Mouse (Mus musculus): ENCODE measurements around the gene Cct8l1.

The Cct8l1 gene

DNA sequence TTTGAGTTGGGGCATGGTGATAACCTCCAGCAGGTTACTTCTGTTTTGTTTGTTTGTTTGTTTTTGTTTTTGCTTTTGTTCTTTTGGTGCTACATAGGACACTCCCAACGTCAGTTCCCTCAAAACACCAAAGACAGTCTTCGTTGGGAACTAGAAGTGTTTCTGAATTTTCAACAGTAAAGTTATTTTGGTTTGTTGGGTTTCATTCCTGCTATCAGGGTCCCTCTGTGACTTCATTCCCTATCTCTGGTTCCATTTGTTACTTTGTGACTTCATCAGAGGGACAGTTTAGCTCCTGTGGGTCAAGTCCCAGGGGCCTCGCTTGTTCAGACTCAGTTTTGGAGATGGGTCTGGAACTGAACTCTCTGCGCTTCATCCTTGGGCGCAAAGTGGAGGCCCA is at the start of gene Cct8l1:
TSS of gene Cct8l1 (plus strand) at position 301 of the 400 bp plus-strand sequence.
- no peak for DNase-seq (ENCODE audit: low spot score in 2 of 2)

DNA sequence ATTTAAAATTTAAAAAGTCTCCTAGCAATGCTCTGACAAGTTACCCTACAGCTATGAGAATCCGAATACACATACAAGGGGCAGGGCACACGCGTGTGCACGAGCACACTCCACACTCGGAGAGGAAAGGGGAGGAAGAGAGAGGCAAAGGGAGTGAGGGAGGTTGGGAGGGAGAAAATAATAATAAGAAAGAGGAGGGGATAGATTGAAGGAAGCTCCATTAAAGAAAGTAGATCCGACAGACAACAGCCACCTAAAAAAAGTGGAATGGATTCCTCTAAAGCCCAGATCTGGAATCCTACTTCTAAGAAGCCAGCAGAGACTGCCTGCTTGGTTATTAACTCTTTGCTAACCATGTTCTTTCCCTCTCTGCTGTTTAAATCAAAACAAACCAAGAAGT is 43.8 kb upstream of the Cct8l1 start:
- DNase-seq (ENCODE audit: low spot score in 2 of 2) = no peak

DNA sequence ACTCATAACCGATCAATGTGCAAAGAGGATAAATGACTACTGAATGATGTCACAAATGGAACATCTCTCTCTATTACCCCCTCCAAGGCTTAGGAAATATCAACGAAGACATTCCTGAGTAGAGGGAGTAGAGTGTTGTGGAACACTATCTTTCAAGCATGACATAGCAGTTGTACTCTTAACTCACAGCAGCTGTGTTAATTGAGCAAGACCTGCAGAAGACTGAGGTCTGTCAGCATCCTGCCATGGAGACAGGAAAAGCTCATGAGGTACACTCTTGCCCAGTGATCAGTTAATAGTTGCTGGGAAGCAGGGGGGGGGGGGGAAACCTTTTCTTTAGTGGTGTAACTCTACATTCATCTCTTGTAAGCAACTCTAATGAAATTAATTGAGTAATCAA is 40.1 kb upstream of the Cct8l1 start:
- DNase-seq (ENCODE audit: low spot score in 2 of 2) = no peak

DNA sequence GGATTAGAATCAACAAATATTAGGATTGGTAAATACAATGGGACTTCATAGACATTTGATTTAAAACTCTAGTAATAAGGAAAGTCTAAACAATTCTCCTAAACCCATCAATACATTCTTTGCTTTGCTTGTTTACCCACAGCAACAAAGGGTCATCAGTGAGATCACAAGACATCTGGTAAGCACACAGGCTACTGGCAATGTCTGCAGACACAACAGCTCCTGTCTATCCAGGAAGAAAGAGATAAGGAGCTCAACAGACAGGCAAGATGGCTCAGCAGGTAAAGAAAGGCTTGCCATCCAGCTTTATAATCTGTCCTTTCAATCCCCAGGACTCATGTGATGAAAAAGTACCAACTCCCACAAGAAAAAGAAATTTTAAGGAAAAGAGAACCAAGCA is 37.0 kb upstream of the Cct8l1 start:
- DNase-seq (ENCODE audit: low spot score in 2 of 2) = no peak

DNA sequence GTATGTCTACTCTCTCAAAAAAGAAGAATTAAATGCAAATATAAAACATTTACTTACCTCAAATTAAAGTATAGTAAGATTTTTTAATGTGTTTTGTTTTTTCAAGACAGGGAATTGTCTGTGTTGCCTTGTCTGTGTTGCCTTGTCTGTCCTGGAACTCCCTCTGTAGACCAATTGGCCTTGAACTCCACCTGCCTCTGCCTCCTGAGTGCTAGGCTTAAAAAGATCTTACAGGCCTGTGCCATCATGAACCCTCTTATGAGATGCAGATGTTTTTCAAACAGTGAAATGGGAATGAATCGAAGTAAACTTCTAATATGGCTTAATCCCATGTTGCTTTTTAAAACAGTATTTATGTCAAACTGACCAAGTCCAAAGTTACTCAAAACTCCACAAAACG is 19.2 kb upstream of the Cct8l1 start:
- DNase-seq (ENCODE audit: low spot score in 2 of 2) = no peak

DNA sequence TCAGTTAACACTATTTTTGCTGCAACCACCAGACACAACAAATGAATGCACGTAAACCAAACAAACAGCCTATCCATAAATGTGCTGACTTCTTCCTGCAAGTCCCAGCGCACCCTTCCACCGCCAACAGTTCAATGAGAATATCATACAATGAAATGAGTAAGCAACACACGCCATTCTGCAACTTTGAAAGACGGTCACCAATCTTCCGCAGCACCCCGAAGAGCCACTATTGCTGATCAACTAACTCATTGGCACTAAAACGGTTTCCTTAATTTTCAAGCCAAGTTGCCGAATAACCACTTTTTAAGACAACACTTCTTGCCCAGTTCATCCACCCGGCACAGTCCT is 18.5 kb upstream of the Cct8l1 start:
- no peak for DNase-seq (ENCODE audit: low spot score in 2 of 2)

DNA sequence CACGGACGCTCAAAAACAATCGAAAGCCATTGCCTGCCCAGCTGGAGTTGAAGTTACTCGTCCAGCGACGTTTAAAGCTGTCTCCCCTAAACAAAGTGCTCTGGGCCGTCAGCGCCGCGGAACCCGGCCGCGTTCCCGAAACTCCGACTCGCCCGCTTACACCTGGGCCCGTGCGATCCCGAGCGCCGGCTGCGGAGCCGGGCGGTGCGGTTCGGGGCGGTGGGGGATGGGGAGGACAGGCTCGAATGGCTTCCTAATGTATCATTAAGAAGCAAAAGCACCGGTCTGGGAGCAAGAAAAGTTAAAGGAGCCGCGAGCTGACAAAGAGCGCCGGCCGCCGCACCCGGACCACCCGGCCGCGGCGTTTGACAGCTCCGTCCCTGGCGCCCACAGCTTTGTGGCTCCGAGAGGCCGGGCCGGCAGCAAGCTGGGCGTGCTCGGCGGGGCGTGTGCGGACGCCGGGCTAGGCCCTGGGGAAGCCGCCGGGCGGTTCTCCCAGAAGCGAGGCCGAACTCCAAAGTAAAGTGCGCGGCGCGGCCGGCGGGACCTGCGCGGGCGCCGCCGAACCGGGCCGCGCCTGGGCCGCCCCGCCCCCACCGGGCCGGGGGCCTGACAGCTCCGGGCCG is 18.0 kb upstream of the Cct8l1 start:
- peak; percentile 30 to 34 for DNase-seq (ENCODE audit: low spot score in 2 of 2)

DNA sequence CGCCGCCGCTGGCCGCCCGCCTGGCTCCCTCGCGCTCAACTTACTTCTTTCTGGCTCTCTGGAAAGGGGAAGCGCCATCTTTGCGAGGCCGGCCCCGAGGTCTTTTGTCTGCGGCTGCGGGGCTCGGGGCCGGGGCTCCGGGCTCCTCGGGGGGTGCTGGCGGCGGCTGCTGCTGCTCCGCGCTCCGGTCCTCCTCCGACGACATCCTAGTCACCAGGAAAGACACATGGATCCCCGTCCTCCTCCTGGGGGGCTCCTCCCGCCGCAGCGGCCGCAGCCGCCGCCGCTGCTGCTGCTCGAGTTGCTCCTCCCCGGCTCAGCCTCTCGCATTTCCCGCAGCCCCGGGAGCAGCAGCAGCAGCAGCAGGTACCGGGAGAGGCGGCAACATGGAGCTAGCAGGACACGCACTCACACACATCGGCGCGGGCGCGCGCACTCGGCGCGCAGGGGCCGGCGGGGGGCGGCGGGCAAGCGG is 17.5 kb upstream of the Cct8l1 start, which contains the start of gene Kmt2c:
TSS of gene Kmt2c (minus strand) at position 438 of the 475 bp plus-strand sequence.
- DNase-seq (ENCODE audit: low spot score in 2 of 2) = peak; percentile 48 to 64

DNA sequence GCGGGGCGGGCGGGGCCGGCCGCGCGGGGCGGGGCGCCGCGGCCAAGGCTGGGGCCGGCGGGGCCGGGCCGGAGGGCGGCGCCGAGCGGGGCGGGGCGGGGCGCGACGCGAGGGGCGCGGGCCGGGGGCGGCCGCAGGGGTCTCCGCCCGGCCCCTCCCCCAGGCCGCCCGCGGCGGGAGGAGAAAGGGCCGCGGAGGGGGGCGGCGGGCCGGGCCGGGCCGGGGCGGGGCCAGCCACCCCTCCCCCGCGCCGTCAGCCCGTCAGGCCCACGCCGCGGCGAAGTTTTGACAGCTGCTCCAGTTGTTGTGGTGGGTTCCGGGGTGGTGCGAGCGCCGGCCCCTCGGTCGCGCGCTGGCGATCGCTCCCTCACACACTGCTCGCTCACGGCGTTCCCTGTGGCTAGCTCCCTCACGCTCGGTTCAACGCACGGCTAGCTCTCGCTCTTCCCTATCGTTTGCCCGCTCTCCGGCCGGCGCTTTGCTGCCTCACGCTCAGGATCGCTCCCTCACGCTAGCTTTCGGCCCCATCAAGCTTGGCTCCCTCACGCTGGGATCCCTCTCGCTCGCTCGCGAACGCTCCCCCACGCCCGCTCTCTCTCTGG is 16.9 kb upstream of the Cct8l1 start:
- DNase-seq (ENCODE audit: low spot score in 2 of 2) = peak in 1 of 2 experiments; percentile 78

DNA sequence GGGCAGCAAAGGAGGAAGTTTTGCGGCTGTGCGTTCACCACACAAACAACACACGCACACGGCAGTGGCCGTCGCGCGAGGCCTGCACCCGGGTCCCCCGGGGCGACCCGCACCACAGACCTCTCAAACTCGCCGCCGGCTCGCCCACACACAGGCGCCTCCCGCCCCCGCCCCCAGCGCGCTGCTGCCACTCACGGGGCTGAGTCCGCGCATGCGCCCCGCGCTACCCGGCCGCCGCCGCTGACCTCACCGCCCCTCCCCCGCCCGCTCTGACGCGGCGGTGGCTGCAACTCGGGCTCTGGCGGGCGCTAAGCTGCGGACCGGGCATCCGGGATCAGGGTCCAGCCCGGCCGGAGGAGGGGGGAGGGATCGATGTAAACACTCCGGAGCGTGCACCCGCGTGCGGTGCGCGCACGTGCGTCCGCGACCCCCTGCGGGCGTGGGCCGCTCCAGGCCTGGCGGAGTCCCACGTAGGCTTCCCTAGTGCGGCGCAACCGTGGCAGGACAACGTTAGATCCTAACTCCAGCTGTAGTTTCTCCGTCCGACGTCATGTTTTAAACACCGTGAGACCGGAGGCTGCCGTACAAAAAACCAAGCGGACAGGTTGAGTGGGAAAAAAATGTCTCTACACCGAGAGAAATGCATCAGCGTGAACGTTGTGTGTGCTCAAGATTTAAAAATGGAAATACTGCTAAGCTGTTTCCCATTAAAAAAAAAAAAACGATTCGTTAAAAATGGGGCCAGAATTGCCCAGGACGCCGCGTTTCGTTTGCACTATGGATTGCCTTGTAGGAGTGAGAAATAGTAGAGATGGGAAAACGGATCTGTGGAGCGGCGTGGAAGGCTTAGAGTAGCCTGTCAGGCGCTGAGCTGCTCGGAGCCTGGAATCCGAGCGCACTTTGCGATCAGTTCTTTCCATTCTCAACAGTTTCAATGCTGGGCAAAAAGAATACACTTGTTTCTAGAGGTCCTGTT is 16.2 kb upstream of the Cct8l1 start:
- peak; percentile 95 to 97 for DNase-seq (ENCODE audit: low spot score in 2 of 2)

DNA sequence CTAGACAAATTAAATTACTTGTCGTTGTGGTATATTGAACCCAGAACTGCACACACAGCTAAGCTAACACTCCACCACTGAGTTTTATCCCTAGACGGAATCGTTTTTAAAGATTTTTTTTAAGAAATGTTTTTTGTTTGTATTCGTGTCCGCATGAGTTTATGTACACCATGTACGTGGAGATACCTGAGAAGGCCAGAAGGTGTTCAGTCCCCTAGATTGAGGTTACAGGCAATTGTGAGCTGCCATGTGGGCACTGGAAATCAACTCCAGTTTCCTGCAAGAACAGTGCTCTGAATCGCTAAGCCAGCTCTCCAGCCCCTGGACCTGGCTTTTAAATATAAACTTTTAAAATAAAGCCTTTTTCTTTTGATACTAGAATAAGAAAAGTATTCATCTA is 15.2 kb upstream of the Cct8l1 start:
- DNase-seq (ENCODE audit: low spot score in 2 of 2) = no peak

DNA sequence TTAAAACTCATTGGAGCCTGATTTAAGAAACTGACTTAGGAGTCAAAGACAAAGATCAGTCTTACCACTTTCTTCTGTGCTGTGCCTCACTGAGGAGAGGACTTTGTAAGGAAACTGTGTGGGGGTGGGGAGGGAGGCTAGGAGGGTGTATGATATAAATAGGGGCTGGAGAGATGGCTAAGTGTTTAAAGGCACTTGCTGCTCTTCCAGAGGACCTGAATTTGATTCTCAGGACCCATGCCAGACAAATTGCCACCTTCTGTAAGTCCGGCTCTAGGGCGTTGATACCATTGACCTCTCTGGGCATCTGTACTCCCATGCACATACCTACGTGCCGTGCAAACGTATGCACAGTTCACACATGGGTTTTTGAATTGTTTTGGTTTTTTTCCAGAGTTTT is 9.8 kb upstream of the Cct8l1 start:
- DNase-seq (ENCODE audit: low spot score in 2 of 2) = no peak

DNA sequence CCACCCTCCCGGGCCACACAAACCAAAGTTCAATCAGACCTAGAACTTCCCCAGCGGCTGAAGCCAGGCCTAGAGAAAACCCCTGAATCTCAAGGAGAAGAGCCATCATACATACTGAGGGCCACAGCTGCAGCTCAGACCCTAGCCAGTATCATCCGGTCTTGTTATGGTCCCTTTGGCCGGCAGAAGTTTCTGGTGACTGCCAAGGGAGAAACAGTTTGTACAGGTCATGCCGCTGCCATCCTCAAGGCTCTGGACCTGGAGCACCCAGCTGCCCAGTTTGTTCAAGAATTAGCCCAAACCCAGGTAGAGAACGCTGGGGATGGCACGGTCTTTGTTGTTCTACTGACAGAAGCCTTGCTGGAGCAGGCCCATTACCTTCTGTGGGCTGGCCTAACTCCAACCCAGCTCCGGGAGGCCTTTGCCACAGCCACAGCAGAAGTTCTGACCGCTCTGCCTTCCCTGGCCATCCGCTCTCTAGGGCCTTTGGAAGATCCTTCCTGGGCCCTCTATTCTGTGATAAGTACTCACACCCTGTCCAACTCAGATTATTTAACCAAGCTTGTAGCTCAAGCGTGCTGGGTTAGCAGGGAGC is 531 bp downstream of the Cct8l1 start:
- DNase-seq (ENCODE audit: low spot score in 2 of 2) = no peak

DNA sequence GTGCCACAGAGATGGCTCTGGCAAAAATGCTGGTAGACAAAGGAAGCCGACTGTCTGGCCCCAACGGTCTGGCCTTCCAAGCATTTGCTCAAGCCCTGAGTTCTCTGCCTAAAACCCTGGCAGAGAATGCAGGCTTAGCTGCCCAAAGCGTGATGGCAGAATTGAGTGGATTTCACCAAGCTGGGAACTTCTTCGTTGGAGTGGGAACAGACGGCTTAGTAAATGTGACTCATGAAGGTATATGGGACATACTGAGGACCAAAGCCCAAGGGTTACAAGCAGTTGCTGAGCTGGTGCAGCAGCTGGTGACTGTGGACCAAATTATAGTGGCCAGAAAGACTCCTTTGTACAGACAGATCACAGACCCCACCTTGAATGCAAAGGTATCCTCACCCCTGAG is 1.7 kb downstream of the Cct8l1 start:
- no peak for DNase-seq (ENCODE audit: low spot score in 2 of 2)

DNA sequence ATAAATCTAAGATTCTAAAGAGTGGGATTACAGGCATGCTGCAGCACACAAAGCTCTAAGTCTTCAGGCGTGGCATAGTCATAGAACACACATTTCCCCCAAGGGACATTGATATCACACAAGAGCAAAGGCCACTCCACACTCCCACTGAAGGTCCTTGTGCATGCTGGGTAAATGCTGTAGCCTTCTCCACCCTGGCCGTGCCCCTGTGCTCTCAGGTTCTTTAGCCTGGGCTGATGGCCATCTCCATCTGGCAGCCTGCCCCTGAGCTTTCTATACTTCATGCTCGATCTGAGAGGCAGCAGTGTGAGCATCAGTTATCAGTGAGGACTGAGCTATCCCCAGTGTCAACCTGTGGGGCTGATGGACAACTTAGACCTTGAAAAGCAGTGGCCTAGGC is 4.0 kb downstream of the Cct8l1 start:
- no peak for DNase-seq (ENCODE audit: low spot score in 2 of 2)

DNA sequence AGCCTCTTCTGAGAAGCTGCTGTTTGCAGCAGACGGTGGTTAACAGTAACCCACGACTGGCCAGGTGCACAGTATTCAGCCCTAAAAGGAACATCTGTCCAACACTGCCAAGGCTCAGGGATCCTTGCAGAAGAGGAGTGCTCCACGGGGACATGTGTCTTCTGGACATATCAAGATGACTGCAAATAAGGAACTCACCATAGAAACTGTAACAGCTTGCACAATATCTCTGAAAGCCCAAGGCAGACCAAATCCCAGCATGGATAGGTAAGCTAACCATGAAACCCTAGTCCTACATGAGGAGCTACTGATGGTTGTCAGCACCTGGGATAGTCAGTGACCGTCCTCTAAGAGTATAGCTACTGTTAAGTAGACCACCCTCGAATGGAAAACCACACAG is 5.6 kb downstream of the Cct8l1 start:
- no peak for DNase-seq (ENCODE audit: low spot score in 2 of 2)

DNA sequence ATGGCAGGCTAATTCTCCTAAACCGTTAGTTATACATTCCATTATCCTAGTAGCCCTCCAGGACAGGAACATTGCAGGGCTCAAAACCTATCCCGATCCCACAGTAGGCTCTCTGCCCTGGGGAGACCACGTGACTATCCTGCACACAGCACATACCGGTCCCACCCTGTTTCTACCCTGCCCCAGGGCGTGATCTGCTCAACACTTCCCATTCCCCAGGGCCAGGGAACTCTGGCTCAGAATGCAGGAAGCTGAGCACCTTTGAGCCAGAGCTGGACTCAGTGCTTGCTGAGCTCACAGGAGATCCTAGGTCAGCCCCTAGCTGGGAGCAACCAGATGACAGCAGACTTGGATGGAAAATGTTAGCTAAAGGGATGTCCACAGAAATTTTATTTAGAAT is 10.2 kb downstream of the Cct8l1 start:
- no peak for DNase-seq (ENCODE audit: low spot score in 2 of 2)

DNA sequence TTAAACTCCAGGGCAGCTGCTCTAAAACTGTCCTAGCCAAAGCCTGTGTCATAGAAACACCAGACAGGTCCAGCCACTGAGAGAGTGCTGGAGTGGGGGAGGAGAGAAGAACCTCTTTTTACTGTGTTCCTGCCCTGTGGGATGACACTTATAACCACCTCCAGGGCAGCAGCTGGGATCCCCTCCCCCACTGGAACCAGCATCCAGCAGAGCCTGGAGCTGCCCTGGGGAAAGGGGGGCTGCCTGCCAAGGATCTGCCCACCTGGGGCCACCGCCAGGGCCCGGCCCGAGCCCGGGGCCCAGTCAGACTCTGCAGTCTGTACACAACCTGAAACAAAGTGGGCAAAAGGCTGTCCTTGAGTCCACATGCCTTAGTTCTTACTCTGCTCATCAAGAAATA is 11.1 kb downstream of the Cct8l1 start:
- no peak for DNase-seq (ENCODE audit: low spot score in 2 of 2)

DNA sequence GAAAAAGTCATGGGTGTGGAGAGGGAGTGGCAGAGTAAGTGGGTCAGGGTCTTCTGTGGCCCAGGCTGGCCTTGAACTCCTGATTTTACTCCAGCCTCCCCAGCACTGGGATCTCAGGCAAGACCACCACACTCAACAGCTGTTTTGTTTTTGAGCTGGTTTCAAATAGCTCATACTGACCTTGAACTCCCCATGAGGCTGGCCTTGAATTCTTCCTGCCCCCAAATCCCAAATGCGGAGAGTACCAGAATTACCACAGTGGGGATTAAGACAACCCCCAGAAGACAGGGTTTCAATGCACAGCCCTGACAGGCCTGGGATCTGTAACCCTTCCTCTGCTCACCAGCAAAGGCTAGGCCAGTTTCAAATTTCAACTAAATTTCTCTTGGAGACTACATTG is 12.1 kb downstream of the Cct8l1 start:
- no peak for DNase-seq (ENCODE audit: low spot score in 2 of 2)

DNA sequence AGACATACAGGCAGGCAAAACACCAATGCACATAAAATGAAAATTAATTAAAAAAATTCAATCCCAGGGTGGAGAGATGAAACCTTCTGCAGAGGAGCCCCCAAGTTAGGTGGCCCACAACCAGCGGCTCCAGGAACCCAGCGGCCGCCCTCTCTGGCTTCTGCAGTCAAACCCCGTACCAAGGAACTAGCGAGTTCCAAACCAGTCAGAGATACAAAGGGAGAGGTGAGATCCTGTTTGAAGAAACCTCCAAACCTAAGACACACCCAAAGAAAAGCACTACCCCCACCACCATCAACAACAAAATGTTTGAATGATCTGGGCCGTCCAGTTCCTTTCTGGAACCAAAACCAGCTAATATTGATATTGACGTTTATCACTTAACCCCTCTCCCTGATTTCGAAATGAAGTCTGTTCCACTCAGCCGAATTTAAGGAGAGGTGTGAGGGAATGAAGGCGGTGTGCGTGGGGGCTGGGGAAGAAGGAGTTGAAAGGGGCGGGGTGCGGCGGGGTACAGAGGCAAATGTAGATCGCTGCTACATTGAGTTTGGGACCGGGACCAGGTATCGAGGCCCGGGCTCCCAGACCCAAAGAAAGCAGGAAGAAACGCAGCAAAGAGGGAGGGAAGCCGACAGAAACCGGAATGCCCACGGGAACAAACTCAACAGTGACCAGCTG is 13.1 kb downstream of the Cct8l1 start:
- no peak for DNase-seq (ENCODE audit: low spot score in 2 of 2)

DNA sequence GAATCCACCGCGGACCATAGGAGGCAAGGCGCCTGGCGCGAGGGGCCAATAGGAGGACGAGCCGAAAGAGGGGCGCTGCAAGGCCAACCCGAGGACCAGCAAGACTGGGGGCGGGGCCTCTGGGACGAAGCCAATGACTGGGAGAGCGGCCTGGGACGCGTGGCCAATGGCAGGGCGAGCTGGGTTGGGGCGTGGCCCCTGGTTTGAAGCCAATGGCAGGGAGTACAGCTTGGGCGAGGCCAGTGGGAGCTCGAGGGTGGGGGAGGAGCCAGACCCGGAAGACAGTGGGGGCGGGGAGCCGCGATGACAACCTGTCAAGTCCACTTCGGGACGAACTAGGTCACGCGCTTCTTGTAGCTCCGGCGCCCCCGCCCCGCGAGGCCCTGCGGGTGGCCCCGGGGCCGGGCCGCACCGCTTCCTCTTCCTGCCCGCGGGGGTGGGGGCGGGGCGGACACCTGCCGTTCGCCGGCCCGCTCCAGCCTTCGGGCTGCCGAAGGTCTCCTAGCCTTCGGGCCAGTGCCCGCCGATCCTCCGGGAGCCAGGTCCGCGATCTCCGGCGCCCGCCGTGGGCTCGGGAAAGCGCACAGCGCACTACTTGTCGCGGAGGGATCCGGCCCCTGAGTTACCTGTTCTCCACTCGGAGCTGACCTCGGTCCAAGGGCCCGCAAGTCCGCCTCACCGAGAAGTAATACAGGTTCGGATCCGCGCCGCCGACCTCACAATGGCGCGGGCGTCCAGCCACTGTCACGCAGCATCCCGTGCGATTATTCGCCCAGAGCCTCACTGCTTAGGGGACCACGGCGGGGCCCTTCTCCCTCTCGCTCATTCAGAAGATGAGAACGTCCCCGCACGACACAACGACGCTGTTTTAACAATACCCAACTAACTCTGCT is 13.9 kb downstream of the Cct8l1 start:
- DNase-seq (ENCODE audit: low spot score in 2 of 2) = peak; percentile 99
